Mouse (Mus musculus) embryo, embryonic 11.5 days (tissue): Measurements from ENCODE around the gene Msrb1.
A peak's percentile ranks its signal among the peaks of the same experiment; 100 is the strongest.
"Not testable (repeated sequence)": the region's sequence is repeated elsewhere in the genome, so short reads cannot be mapped to it uniquely, and the experiment has no call there.

ENCODE experiments used
- DNase-seq: peaks from one replicate; pipeline ENCODE4 v3.0.0-alpha.2; 2012; ENCODE audit warnings: low read depth, low spot score

Msrb1 gene

GRCm38 (mm10) chr17:24736330-24737051 is at the start of gene Msrb1:
Gene Msrb1 (plus strand): TSS chr17:24736642.
- DNase-seq = peak; percentile 92

GRCm38 (mm10) chr17:24687146-24687595 is 49.3 kb upstream of the Msrb1 start:
- no peak for DNase-seq

GRCm38 (mm10) chr17:24687599-24687998 is 48.8 kb upstream of the Msrb1 start:
- DNase-seq = no peak

GRCm38 (mm10) chr17:24689251-24690081 is 47.0 kb upstream of the Msrb1 start, which contains the start of gene Syngr3:
Gene Syngr3 (minus strand): TSS chr17:24689955.
- DNase-seq = no peak

GRCm38 (mm10) chr17:24692385-24692784 is 44.1 kb upstream of the Msrb1 start:
- no peak for DNase-seq

GRCm38 (mm10) chr17:24695326-24696010 is 41.0 kb upstream of the Msrb1 start:
- DNase-seq = no peak

- peak; percentile 80 for DNase-seq
These were observed 40.3 kb upstream of the Msrb1 start, which contains the start of the genes Gfer and Noxo1 for GRCm38 (mm10) chr17:24696011-24696697. Gene Gfer (minus strand): TSS chr17:24696156. Gene Noxo1 (plus strand): TSS chr17:24696234.

GRCm38 (mm10) chr17:24697985-24698384 is 38.5 kb upstream of the Msrb1 start:
- DNase-seq = no peak

- DNase-seq = no peak
These were observed 37.7 kb upstream of the Msrb1 start for GRCm38 (mm10) chr17:24698715-24699114.

- DNase-seq = no peak
These were observed 37.0 kb upstream of the Msrb1 start for GRCm38 (mm10) chr17:24699473-24699872.

- DNase-seq = no peak
These were observed 35.2 kb upstream of the Msrb1 start for GRCm38 (mm10) chr17:24701251-24701650.

GRCm38 (mm10) chr17:24705821-24706220 is 30.6 kb upstream of the Msrb1 start:
- no peak for DNase-seq

GRCm38 (mm10) chr17:24706982-24707800 is 29.3 kb upstream of the Msrb1 start, which contains the start of gene Tbl3:
Gene Tbl3 (minus strand): TSS chr17:24707660.
- DNase-seq = peak; percentile 90

GRCm38 (mm10) chr17:24707801-24708425 is 28.5 kb upstream of the Msrb1 start:
- no peak for DNase-seq

GRCm38 (mm10) chr17:24708646-24709045 is 27.8 kb upstream of the Msrb1 start:
- DNase-seq = no peak

GRCm38 (mm10) chr17:24715556-24715955 is 20.9 kb upstream of the Msrb1 start:
- no peak for DNase-seq

GRCm38 (mm10) chr17:24716166-24716682 is 20.2 kb upstream of the Msrb1 start:
- DNase-seq = no peak

GRCm38 (mm10) chr17:24717943-24718342 is 18.5 kb upstream of the Msrb1 start, which contains the start of the genes Rnf151 and Rps2:
Gene Rnf151 (minus strand): TSS chr17:24718063.
Gene Rps2 (plus strand): TSS chr17:24718116.
- no peak for DNase-seq

- DNase-seq = not testable (repeated sequence)
These were observed 17.5 kb upstream of the Msrb1 start for GRCm38 (mm10) chr17:24718938-24719337.
